Mouse (Mus musculus) MEL (cell line): ENCODE results near the gene Plcb1. TPM values are rescaled to one million over a fixed set of nuclear protein-coding genes. Genes with fewer than 3 reads are reported as not detected.

ENCODE experiments used
- DNase-seq: peaks from one replicate; pipeline ENCODE4 v3.0.0; 2011; ENCODE audit warnings: low read depth, low spot score
- H3K27ac ChIP-seq: 2 replicates; pipeline ENCODE4 v1.5.1; 2012; ENCODE audit warnings: low read depth, mild to moderate bottlenecking, control low read depth, low read length, moderate library complexity; ENCODE audit not compliant: control insufficient read depth
- H3K27me3 ChIP-seq, 2 experiments: fragments of 150-350 bp in 1 of 2; sonication (generic) in 1 of 2; 2 replicates each; pipeline ENCODE4 v1.6.1; 2012; ENCODE audit warnings: low read length in 2 of 2, mild to moderate bottlenecking in 2 of 2, improper control_type of control experiment in 1 of 2, moderate library complexity in 1 of 2; ENCODE audit not compliant: insufficient read depth in 2 of 2, control insufficient read depth in 1 of 2
- H3K36me3 ChIP-seq, 2 experiments: 2 replicates each; pipeline ENCODE4 v1.6.1; 2012 to 2014; ENCODE audit warnings: low read length in 2 of 2, improper control_type of control experiment in 1 of 2, inconsistent platforms in 1 of 2, mild to moderate bottlenecking in 1 of 2; ENCODE audit not compliant: insufficient read depth in 2 of 2, control insufficient read depth in 1 of 2
- H3K4me1 ChIP-seq, 2 experiments: fragments of 150-350 bp in 1 of 2; sonication (generic) in 1 of 2; 2 replicates each; pipeline ENCODE4 v1.6.1; 2012; ENCODE audit warnings: low read length in 2 of 2, improper control_type of control experiment in 1 of 2, mild to moderate bottlenecking in 1 of 2; ENCODE audit not compliant: insufficient read depth in 2 of 2, control insufficient read depth in 1 of 2
- H3K4me3 ChIP-seq, 2 experiments: fragments of 150-350 bp in 1 of 2; sonication (generic) in 1 of 2; 2 replicates each; pipeline ENCODE4 v1.5.1; 2012; ENCODE audit warnings: low read depth in 2 of 2, low read length in 2 of 2, mild to moderate bottlenecking in 2 of 2, moderate library complexity in 2 of 2, control low read depth in 1 of 2, improper control_type of control experiment in 1 of 2; ENCODE audit not compliant: control insufficient read depth in 1 of 2, insufficient read depth in 1 of 2
- H3K79me2 ChIP-seq: 2 replicates; pipeline ENCODE4 v1.6.1; 2012; ENCODE audit warnings: mild to moderate bottlenecking, low read length, moderate library complexity; ENCODE audit not compliant: control insufficient read depth, poor library complexity, insufficient read depth
- H3K9ac ChIP-seq: 2 replicates; pipeline ENCODE4 v1.6.1; 2012; ENCODE audit warnings: low read depth, mild to moderate bottlenecking, control low read depth, low read length, moderate library complexity; ENCODE audit not compliant: control insufficient read depth, poor library complexity, severe bottlenecking
- H3K9me3 ChIP-seq: fragments of 150-350 bp; sonication (generic); replicated peaks from 2 replicates; pipeline ENCODE4 v1.6.1; 2012; ENCODE audit warnings: mild to moderate bottlenecking, low read length, improper control_type of control experiment, moderate library complexity; ENCODE audit not compliant: insufficient read depth
- CHD1 ChIP-seq: IDR thresholded peaks from 2 replicates; pipeline ENCODE4 v1.6.1; 2012; ENCODE audit warnings: low read depth, mild to moderate bottlenecking, inconsistent platforms, low read length, improper control_type of control experiment
- CTCF ChIP-seq, 3 experiments: IDR thresholded peaks in 2 of 3; conservative IDR thresholded peaks in 1 of 3; 2 replicates each; pipeline ENCODE4 v1.5.1; 2011 to 2012; ENCODE audit warnings: low read length in 3 of 3, low read depth in 2 of 3, mild to moderate bottlenecking in 2 of 3, improper control_type of control experiment in 1 of 3, inconsistent platforms in 1 of 3, mixed read lengths in 1 of 3, moderate library complexity in 1 of 3; ENCODE audit not compliant: control insufficient read depth in 1 of 3, insufficient read depth in 1 of 3, poor library complexity in 1 of 3, severe bottlenecking in 1 of 3
- GABPA ChIP-seq: IDR thresholded peaks from 2 replicates; pipeline ENCODE4 v1.6.1; 2012; ENCODE audit warnings: low read depth, mild to moderate bottlenecking, inconsistent platforms, low read length, improper control_type of control experiment, moderate library complexity
- JUND ChIP-seq: IDR thresholded peaks from 2 replicates; pipeline ENCODE4 v1.6.1; 2011; ENCODE audit warnings: low read depth, mild to moderate bottlenecking, improper control_type of control experiment, low read length
- MAFK ChIP-seq: IDR thresholded peaks from 2 replicates; pipeline ENCODE4 v1.6.1; 2011; ENCODE audit warnings: low read depth, mild to moderate bottlenecking, low read length, improper control_type of control experiment, borderline replicate concordance
- MAX ChIP-seq: IDR thresholded peaks from 2 replicates; pipeline ENCODE4 v1.6.1; 2011; ENCODE audit warnings: low read length, improper control_type of control experiment
- MYB ChIP-seq: IDR thresholded peaks from 2 replicates; pipeline ENCODE4 v1.6.1; 2011; ENCODE audit warnings: mild to moderate bottlenecking, low read depth, low read length, improper control_type of control experiment
- MYC ChIP-seq: IDR thresholded peaks from 2 replicates; pipeline ENCODE4 v1.6.1; 2011; ENCODE audit warnings: low read depth, mild to moderate bottlenecking, low read length, improper control_type of control experiment, moderate library complexity
- NELFE ChIP-seq: IDR thresholded peaks from 2 replicates; pipeline ENCODE4 v1.6.1; 2011; ENCODE audit warnings: low read depth, low read length, improper control_type of control experiment
- POLR2AphosphoS2 ChIP-seq: IDR thresholded peaks from 2 replicates; pipeline ENCODE4 v1.6.1; 2011; ENCODE audit warnings: low read length, improper control_type of control experiment
- RCOR1 ChIP-seq: IDR thresholded peaks from 2 replicates; pipeline ENCODE4 v1.6.1; 2012; ENCODE audit warnings: low read depth, mild to moderate bottlenecking, inconsistent platforms, low read length, improper control_type of control experiment
- SMC3 ChIP-seq: IDR thresholded peaks from 2 replicates; pipeline ENCODE4 v1.6.1; 2011; ENCODE audit warnings: low read depth, low read length, improper control_type of control experiment
- TCF12 ChIP-seq: IDR thresholded peaks from 2 replicates; pipeline ENCODE4 v1.6.1; 2014; ENCODE audit warnings: low read depth, mild to moderate bottlenecking, inconsistent platforms, low read length, improper control_type of control experiment, moderate library complexity
- UBTF ChIP-seq: IDR thresholded peaks from 2 replicates; pipeline ENCODE4 v1.6.1; 2012; ENCODE audit warnings: low read depth, mild to moderate bottlenecking, inconsistent platforms, low read length, improper control_type of control experiment, moderate library complexity, borderline replicate concordance; ENCODE audit not compliant: insufficient read depth
- USF1 ChIP-seq: IDR thresholded peaks from 2 replicates; pipeline ENCODE4 v1.6.1; 2014; ENCODE audit warnings: low read depth, mild to moderate bottlenecking, inconsistent platforms, low read length, improper control_type of control experiment, moderate library complexity
- ZMIZ1 ChIP-seq: IDR thresholded peaks from 2 replicates; pipeline ENCODE4 v1.6.1; 2012; ENCODE audit warnings: low read depth, mild to moderate bottlenecking, inconsistent platforms, low read length, improper control_type of control experiment, moderate library complexity
- polyA plus RNA-seq, 2 experiments: library from polyadenylated mRNA; stranded (reverse) in 1 of 2; unstranded in 1 of 2; fragments of >175 nt in 1 of 2; fragments of >200 nt in 1 of 2; gene quantifications; 2 replicates each; pipeline versions ENCODE4 v1.2.1 to v1.2.4; 2012; ENCODE audit warnings: low replicate concordance in 2 of 2, low read depth in 1 of 2; ENCODE audit not compliant: insufficient read length in 2 of 2, insufficient read depth in 1 of 2, missing spikeins in 1 of 2
- total RNA-seq: library from RNA; depleted of rRNA; stranded (reverse); fragments of 300-350 nt; gene quantifications from 2 replicates; pipeline ENCODE4 v1.2.3, GENCODE M21; 2012

Gene Plcb1
- total and polyA plus RNA-seq, 3 experiments: not detected

GRCm38 (mm10) chr2:134836097-134836496, 50.2 kb downstream of the Plcb1 start:
- no peak overlapping the region for H3K27ac ChIP-seq
- no peaks in the 10 kb centered on the region for H3K36me3 ChIP-seq
- TF ChIP-seq CHD1 (no peak), MAX (no peak)
- no peaks in the 10 kb centered on the region for H3K4me1 ChIP-seq
- DNase-seq: no peak
- no peak overlapping the region for H3K9ac ChIP-seq
- H3K9me3 ChIP-seq: no peaks in the 10 kb centered on the region
- no peak overlapping the region for H3K4me3 ChIP-seq
- no peaks in the 10 kb centered on the region for H3K79me2 ChIP-seq
- H3K27me3 ChIP-seq: no peaks in the 10 kb centered on the region

DNA sequence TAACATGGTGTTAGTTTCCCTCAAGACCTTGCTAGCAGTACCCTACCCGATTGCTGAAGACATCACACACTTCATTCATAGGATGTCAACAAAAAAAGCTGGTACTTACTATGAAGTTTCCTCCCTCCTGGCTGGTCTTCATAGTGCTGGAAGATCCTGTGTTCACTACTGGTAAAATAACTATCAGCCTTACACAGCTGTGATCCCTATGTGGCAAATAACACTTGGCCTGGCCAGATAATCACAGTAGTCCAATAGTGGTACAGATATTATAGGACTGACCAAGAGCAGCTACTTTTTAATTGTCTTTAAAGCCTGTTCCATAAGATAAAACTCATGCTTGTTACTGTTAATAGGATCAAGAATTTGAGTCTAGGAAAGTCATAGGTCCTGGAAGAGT, 52.3 kb downstream of the Plcb1 start:
- Histone ChIP-seq H3K9me3 (no peaks in the 10 kb centered on the region), H3K9ac (no peak overlapping the region), H3K4me1 (no peaks in the 10 kb centered on the region), H3K36me3 (no peaks in the 10 kb centered on the region), H3K27ac (no peak overlapping the region), H3K27me3 (no peaks in the 10 kb centered on the region), H3K79me2 (no peaks in the 10 kb centered on the region), H3K4me3 (no peak overlapping the region)
- DNase-seq: no peak
- TF ChIP-seq NELFE (no peak), MYC (no peak), POLR2AphosphoS2 (no peak), USF1 (no peak), ZMIZ1 (no peak), CHD1 (no peak), MAFK (no peak), JUND (no peak), UBTF (no peak), RCOR1 (no peak)

DNA sequence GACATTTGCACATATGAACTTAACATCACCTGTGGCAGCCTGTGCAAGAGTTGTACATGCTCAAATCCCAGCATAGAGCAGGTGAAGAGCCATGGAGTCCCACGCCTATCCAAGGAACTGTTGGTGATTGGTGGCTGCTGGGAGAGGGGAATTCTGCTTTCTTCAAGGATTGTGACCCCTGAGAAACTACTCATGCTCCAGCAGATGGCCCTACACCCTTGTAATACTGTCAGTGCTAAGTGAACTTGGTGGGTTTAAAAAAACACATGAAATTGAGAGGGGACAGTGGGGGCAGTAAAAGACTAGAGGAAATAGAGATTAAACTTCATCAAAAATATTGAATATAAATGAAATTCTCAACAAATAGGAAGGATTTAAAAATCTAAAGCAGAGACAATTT, 53.0 kb downstream of the Plcb1 start:
- DNase-seq: no peak
- TF ChIP-seq CTCF (IDR thresholded peaks at IDR 0.05 in 2 of 3, conservative IDR thresholded peaks at IDR 0.05 in 1 of 3; ENCODE audit: control insufficient read depth in 1 of 3, insufficient read depth in 1 of 3, low read depth in 2 of 3, low read length in 3 of 3, poor library complexity in 1 of 3, severe bottlenecking in 1 of 3): no peak
- TF ChIP-seq MYB: no peak
- no peak for TF ChIP-seq SMC3
- no peak for TF ChIP-seq MYC
- no peak for TF ChIP-seq GABPA
- TF ChIP-seq JUND: no peak
- TF ChIP-seq TCF12: no peak

More for the DNA sequence above, 53.0 kb downstream of the Plcb1 start:
- Histone ChIP-seq H3K9me3 (no peaks in the 10 kb centered on the region), H3K27me3 (no peaks in the 10 kb centered on the region), H3K4me1 (no peaks in the 10 kb centered on the region), H3K9ac (no peak overlapping the region), H3K79me2 (no peaks in the 10 kb centered on the region), H3K36me3 (no peaks in the 10 kb centered on the region), H3K27ac (no peak overlapping the region), H3K4me3 (no peak overlapping the region)
